Mouse (Mus musculus) kidney, adult 9 months (tissue): ENCODE data around the gene Hlf.

ENCODE experiments used
- DNase-seq: peaks from one replicate; pipeline ENCODE4 v3.0.0; 2022

Gene Hlf

DNA sequence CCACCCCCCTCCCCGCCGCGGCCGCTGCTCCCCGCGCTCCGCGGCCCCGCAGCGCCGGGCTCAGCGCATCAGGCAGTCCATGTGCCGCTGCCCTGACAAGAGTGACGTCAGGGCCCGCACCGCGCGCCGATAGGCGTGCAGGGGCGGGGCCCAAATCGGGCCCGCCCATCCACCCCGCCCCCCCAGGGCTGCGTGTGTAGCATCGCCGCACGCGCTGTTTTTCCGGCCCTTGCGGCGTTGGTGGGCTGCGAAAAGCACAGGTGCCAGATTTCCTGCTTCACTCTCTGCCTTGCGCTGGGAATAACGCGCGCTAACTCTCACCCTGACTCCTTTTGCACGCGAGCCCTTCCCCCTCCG is at the start of gene Hlf:
Gene Hlf, minus strand, starts transcription at position 79 of the 357 bp plus-strand sequence.
- DNase-seq = peak; percentile 94

- no peak for DNase-seq
These were observed 48.1 kb upstream of the Hlf start for GRCm38 (mm10) chr11:90438768-90439167.

GRCm38 (mm10) chr11:90425207-90425525 is 34.5 kb upstream of the Hlf start:
- DNase-seq = no peak

- DNase-seq = no peak
These were observed 33.9 kb upstream of the Hlf start for GRCm38 (mm10) chr11:90424334-90425206.

GRCm38 (mm10) chr11:90423896-90424295 is 33.2 kb upstream of the Hlf start:
- no peak for DNase-seq

DNA sequence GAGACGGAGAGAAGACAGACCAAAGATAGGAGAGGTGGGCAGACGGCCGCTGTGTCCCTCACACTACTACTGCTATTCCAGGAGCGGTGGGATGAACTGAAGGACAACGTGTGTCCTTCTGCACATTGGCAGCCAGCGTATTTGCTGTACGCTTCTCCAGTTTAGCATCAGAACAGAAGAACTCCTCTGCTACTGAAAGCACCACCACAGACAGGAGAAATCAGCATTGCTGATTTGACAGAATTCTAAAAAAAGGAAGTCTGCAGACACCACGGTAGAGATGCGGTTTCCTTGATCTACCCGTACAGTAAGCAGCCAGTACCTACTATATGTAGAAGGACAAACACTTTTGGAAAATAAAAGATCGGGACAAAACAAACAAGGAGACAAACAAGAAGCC is 29.0 kb upstream of the Hlf start:
- no peak for DNase-seq

GRCm38 (mm10) chr11:90417921-90418320 is 27.2 kb upstream of the Hlf start:
- peak; percentile 99 for DNase-seq

GRCm38 (mm10) chr11:90417011-90417410 is 26.3 kb upstream of the Hlf start:
- DNase-seq = no peak

DNA sequence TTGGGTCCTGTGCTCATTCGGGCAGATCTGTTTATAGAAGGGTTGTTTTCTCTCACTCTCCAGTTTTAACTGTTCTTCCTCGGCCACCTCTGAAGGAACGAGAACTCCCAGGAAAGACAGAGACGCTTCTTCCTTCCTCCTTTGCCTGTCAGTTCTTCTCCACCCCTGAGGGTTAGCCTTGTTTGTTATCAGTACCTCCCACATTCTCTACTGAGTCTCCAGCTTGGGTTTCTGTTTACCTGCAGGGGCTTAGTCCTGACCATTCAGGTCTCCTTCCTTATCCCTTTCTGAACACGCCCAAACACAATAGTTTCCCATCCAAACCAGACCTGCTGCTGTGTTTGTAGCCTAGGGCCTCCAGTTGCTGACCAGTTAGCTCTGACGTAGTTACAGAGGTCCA is 8.2 kb upstream of the Hlf start:
- DNase-seq = no peak

GRCm38 (mm10) chr11:90391271-90392185 is 833 bp upstream of the Hlf start:
- no peak for DNase-seq

GRCm38 (mm10) chr11:90389902-90390816 is 536 bp downstream of the Hlf start:
- peak; percentile 53 for DNase-seq

DNA sequence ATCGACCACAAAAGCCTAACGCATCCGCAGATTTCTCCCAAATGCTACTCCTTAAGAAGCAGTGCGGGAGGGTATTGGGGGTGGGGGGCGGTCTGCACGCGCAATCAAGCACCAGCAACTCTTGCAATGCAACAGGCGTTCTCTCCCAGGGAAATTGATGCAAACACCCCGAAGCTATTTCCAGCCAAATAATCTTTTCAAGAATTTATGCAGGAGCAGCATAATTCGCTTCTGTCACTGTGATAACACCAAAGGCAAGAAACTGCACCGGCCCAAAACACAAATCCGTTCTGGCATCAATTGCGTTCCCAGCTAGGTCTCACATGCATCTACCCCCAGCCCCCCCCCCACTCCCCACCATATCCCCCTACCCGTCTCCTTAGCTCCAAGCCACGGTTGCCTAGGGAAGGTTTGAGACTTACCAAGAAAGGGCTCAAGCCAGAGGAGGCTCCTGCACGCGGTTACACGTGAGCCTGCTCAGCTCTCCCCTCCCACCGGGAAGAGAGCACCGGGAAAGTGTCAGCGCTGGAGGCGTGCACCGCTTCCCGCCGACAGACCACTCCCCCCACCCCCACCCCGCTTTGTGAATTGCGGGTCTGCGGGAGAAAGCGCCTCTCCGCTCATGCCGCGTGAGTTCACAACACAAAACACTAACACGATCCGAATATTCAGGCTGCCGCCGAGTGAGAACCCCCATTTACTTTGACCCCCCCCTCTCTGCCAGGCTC is 1.4 kb downstream of the Hlf start:
- peak; percentile 81 for DNase-seq

GRCm38 (mm10) chr11:90387501-90388440 is 2.9 kb downstream of the Hlf start:
- DNase-seq = peak; percentile 38

DNA sequence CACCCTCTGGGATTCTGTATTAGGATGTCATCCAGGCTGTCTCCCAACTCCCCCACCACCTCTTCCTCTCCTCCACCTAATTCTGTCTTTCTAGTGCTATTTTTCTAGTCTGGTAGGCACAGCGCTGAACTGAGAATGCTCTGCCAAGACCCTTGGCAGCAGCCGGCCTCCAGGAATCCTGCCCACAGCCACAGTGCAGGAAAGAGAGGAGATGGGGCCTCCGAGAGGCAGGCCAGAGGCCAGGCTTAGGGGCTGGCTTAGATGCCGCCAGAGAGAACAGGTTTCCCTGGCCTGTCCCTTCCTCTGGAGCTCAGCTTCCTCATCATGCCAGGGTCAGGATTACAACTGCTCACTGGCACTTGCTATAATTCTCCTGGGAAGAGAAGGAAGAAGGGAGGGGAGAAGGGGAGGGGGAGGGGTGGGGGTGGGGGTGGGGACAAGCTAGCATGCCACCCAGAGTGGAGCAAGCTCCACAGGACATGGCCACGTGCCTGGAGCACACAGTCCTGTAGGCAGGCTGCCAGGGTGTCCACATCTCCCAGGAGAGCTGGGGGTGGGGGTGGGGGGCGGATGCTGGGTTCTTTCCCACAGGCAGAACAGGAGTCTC is 8.6 kb downstream of the Hlf start:
- peak; percentile 92 for DNase-seq

DNA sequence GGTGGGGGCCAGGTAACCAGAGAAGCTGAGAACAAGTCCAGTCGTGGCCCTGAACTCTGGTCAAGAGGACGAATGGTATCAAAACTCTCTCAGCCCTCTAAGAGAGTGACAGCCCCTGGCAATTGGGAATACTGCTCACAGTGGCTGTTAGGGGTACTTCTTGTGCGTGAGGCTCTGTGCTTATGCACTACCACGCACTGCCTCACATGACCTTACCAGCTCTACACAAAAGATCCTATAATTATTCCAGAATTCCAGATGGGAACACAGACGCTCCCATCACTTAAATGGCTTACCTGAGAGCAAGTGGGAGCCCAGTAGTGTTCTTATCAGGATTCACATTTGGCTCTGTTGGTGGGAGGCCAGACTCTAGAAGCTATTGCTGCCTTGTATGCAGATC is 9.6 kb downstream of the Hlf start:
- peak; percentile 34 for DNase-seq

- DNase-seq = peak; percentile 20
These were observed 10.5 kb downstream of the Hlf start for GRCm38 (mm10) chr11:90380131-90380685.

DNA sequence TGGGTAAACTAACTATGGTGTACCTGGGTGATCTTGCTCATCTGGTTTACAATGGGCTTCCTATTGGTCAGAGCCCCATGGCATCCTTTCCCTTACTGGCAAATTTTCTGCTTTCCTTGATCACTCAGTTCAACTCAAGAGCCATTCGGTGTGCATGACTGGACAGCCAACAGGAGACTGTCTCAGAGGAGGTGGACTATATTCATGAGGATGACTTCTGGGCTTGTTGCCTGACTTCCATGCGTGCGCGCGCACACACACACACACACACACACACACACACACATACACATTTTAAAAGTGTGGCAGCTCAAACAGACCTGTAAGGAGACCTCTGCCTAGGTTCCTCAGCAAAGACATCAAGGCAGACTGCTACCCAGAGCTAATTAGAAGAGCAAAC is 12.7 kb downstream of the Hlf start:
- peak; percentile 46 for DNase-seq

DNA sequence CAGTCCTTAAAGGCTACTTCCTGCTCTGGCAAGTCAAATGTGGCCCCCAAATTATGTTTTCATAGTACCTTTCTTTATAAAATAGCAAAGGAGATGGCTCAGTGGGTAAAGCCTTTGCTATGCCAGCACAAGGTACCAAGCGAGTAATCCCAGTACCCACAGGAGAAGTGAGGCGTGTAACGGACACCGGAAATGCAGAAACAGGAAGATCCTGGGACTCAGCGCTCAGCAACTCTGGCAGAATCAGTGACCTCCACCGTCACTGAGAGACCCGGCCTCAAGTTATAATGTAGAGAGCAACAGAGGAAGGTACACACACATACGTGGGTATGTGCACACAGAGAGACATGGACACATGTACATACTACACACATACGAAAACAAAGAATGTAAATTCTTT is 14.3 kb downstream of the Hlf start:
- DNase-seq = no peak

GRCm38 (mm10) chr11:90371470-90372100 is 19.1 kb downstream of the Hlf start:
- peak; percentile 75 for DNase-seq
